Mouse (Mus musculus) cerebellum, adult 8-10 months (tissue): ENCODE measurements around the gene Ntn1.

Experiments
- DNase-seq: peaks from one replicate; pipeline ENCODE4 v3.0.0; 2022

Gene Ntn1

GRCm38 (mm10) chr11:68404185-68404584 is 3.6 kb upstream of the Ntn1 start:
- no peak for DNase-seq

- DNase-seq = no peak
Measured at GRCm38 (mm10) chr11:68401428-68401827, 805 bp upstream of the Ntn1 start.

GRCm38 (mm10) chr11:68400021-68400671 is 477 bp downstream of the Ntn1 start:
- DNase-seq = peak; percentile 39

DNA sequence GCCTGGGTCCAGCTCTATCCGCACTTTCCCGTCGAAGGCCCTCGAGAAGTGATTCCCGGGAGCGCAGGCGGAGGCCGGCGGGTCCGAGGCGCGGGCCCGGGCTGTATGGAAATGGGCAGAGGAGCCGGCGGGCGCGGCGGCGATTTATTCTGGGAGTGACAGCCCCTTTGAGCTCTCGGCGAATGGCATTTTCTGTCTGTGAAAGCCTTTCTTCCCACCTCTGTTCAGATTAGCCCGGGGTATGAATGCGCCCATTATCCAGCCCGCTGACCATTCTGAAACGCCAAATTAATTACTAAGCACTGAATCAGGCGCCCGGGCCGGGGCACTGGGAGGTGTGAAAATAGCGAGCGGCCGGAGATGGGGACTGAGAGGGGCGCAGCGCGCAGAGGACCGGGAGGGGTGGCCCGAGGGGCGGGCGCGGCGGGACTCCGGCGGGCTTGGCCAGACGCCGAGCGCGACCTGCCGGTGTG is 1.0 kb downstream of the Ntn1 start:
- DNase-seq = no peak

GRCm38 (mm10) chr11:68398891-68399547 is 1.6 kb downstream of the Ntn1 start:
- no peak for DNase-seq

GRCm38 (mm10) chr11:68395546-68395945 is 5.1 kb downstream of the Ntn1 start:
- DNase-seq = no peak

DNA sequence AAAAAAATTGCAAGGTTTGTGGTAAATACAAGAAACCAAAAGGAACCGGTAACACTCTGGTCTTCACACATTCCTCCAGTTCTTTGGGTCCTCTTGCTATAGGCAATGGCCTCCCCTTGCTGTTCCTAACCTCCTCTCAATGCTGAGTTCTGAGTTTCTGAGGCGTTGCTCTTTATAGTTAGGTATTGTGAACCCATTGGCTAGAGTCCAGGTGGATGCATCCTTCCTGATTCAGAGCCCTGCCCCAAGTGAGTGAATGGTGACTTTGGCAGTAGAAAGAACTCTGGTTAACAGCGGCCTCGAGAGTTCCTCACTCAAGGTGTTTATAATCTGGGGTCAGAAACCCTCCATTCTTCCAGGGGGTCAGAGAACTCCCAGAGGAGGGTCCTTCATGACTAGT is 5.9 kb downstream of the Ntn1 start:
- no peak for DNase-seq

- no peak for DNase-seq
Measured at GRCm38 (mm10) chr11:68393897-68394490, 6.6 kb downstream of the Ntn1 start.

DNA sequence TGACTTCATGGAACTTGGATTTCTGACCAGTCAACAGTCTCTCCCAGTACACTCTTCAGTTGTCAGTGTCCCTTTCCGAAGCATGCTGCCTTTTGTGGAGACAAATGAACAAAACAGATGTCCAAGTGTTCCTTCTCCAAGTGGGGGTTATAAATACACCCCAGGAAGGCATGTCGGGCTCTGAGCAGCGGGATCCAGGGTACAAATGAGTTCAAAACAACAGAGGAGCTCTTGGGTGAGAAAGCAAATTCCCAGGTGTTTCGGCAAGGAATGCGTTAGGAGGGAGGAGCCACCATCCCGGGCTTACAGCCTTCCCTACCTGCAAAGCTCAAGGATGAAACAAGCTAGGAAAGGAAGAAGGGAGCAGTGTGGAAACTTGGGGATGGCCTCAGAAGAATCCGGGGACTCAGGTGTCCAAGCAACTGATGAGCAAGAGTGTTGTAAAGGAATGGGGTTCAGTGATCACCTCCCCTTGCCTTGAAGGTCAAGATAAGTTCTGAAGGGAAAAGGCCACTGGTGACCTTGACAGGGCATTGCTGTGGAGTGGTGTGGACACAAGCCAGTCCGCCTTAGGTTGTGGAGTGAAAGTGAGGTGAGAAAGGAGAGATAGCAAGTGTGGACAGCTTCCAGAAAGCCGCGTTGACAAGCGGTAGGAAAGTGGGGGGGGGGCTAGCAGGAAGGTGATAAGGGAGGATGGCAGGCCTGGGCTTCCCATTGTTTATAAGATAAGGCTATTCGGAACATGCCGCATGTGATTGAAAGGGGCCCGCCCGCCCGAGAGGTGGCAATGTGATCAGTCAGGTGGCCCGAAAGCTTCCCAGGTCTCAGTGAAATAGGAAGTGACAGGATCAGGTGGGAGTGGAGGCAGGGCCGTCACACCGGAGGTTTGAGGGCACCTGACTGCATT is 10.0 kb downstream of the Ntn1 start:
- DNase-seq = no peak

- no peak for DNase-seq
Measured at GRCm38 (mm10) chr11:68389621-68390020, 11.0 kb downstream of the Ntn1 start.

DNA sequence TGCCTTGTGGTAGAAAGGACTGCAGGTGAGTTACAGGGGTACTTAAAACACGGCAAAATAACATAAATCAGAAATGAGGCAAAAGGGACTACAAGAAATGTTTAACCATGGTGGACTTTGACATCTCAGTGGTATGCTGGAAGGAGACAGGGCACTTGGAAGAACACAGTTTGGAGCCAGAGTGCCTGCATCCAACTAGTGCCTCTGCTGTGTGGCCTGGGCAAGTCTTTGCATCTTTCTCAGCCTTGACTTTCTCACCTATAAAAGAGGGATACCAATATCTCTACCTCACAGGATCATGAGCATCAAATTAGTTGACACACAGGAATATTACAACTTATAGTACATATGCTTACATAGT is 12.0 kb downstream of the Ntn1 start:
- DNase-seq = no peak

GRCm38 (mm10) chr11:68387971-68388654 is 12.5 kb downstream of the Ntn1 start:
- DNase-seq = no peak

DNA sequence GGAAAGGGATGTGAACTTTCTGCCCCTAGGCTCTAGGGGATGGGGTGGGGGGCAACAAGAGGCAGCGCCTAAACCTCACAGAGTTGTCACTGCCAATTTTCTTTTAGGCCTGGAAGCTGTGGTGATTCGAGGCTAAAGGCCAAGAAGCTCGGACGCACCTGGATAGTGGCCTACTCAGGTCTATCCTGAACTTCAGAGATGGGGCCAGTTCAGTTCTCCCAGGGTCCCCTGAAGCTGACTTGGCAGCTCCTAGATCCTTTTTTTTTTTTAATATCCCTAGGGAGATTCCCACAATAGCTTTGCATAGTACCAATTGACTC is 13.2 kb downstream of the Ntn1 start:
- DNase-seq = no peak

DNA sequence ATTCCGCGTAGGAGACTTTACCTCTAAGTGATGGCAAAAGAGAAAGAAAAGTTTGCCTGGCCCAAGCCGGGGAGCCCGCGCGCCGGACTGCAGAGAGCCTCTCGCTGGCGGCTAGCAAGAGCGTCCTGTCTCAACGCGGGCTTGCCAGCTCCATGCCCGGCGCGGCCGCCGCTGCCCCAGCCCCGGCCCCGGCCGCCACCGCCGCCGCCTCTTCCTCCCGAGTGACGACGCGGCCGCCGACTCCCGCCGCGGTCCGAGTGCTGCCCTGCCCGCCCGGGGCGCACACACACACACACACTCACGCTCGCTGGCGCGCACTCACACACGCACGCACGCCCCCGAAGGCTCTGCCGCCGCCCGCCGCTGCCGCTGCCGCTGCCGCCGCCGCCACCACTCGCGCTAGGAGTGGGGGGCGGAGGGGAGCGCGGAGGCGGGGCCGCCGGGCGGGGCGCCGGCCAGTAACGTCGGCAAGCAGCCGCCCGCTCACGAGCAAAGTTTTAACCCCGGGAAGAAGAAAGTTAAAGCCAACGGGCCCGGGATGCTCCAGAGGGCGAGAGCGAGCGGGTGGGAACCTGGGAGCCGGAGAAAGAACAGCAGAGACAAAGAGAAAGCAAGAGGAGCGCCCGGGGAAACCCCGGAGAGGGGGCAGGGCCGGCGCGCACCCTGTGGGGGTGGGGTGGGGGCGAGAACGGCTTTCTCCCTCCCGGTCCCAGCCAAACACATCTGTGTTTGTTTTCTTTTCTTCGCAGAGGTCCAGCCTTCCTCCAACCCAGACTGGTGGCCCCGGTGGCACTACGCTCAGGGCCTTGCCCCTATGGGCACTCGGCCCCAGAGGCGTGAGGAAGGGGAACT is 13.8 kb downstream of the Ntn1 start:
- DNase-seq = no peak

DNA sequence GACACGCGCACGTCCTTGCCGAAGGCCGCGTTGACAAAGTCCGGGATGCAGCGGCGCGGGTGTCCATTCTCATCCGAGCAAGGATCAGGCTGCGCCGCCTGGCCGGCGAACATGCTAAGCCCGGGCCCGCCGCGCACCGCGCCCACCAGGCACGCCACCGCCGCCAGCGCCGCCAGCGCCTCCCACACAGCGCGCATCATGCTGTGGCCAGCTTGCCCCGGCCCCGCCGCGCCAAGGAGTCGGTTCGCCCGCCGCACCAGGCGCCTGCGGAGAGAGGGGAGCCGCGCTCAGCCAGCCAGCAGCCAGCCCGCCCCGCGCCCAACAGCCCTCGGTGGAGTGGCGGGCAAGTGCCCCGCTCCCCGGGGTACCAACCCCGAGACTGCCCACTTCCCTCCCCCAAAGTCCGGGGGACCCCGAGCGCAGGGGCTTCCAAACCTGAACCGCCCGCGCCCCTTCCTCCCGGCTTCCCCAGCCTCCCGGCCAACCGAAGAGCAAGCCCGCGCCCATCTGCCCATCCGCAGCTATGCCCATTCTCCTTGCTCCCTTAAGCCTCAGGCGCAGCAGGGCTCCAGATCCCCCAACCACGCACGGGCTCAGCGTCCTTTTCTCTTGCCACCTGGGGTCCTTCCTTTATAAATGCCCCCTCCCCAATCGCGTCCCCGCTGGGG is 14.6 kb downstream of the Ntn1 start:
- no peak for DNase-seq

- peak; percentile 21 for DNase-seq
Measured at GRCm38 (mm10) chr11:68385021-68385821, 15.4 kb downstream of the Ntn1 start.

DNA sequence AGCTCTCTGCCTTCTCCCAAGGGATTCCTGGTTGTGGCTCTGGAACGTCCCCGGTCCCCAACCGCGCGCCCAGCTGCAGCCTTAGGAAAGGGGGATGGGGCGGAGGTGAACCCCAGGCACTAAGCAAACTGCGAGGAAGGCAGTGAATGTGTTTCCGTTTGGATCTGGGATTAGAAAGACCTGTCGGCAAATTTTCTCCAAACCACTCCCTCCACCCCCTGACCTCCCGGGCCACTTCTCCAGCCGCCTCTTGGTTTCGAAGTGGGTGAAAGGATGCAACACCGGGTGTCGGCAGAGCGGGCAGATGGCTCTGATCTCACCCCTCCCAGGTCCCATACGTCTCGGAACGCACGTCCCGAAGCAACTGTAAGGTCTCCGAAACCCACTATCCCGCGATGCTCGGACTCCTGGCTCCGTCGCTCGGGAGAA is 16.0 kb downstream of the Ntn1 start:
- DNase-seq = peak; percentile 23

GRCm38 (mm10) chr11:68384131-68384530 is 16.5 kb downstream of the Ntn1 start:
- DNase-seq = no peak

GRCm38 (mm10) chr11:68383519-68383918 is 17.1 kb downstream of the Ntn1 start:
- no peak for DNase-seq

GRCm38 (mm10) chr11:68381833-68382232 is 18.8 kb downstream of the Ntn1 start:
- no peak for DNase-seq
